Mouse (Mus musculus) layer of hippocampus, adult 2 months (tissue): ENCODE results near the gene Rhcg. TPM values are rescaled to one million over a fixed set of nuclear protein-coding genes. Genes with fewer than 3 reads are reported as not detected.

ENCODE experiments used
- DNase-seq, 2 experiments: peaks; one replicate each; pipeline ENCODE4 v3.0.0; 2022; ENCODE audit warnings: low spot score in 2 of 2
- H3K27ac ChIP-seq: fragments of 200-600 bp; 2 replicates; pipeline ENCODE4 v1.8.1; 2022
- H3K4me3 ChIP-seq: fragments of 200-600 bp; 2 replicates; pipeline ENCODE4 v1.8.1; 2022; ENCODE audit warnings: mild to moderate bottlenecking
- CTCF ChIP-seq: fragments of 200-600 bp; conservative IDR thresholded peaks from 2 replicates; pipeline ENCODE4 v1.8.1; 2022; ENCODE audit warnings: antibody characterized with exemption, mild to moderate bottlenecking, moderate library complexity
- long read RNA-seq, 2 experiments: library from polyadenylated mRNA; stranded (forward); transcript quantifications; one replicate each; pipeline ENCODE4 v2.0.0; 2021; ENCODE audit warnings: borderline mapping rate in 2 of 2
- total RNA-seq, 2 experiments: library from RNA; stranded (reverse); gene quantifications; 2 replicates each; pipeline ENCODE4 v1.2.3; 2021

The Rhcg gene
- total RNA-seq = 1 to 10 TPM; 1.1 to 1.2 TPM
- long read RNA-seq, experiment 1, partial matches to known transcripts = 0 of 2 reads
- long read RNA-seq, experiment 1, other reads (novel, unspliced or antisense) = 2 of 2 reads
- long read RNA-seq, experiment 2, partial matches to known transcripts = 0 of 1 reads
- long read RNA-seq, experiment 2, other reads (novel, unspliced or antisense) = 0 of 1 reads

DNA sequence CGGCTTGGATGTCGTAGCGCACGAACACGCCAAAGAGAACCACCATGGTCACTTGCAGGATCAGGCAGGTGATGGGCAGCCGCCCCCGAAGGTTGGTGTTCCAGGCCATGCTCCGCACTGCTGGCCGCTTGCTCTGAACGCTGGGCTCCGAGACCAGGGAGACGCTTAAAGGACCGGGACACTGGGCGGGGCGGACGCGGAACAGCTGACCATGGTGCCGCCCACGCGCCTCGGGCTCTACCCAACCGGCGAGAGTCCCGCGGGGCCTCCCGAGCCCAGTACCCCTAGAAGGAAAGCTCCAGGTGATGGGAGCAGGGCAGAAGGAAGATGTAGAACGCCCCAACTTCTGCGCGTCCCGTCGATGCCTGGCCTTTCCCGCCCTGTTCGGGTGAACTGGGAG is at the start of gene Rhcg:
Gene Rhcg, minus strand, starts transcription at position 240 of the 400 bp plus-strand sequence.
- no peak within 1 kb of the TSS for H3K27ac ChIP-seq
- no peak for TF ChIP-seq CTCF
- DNase-seq = no peak
- peak within 1 kb of the TSS; percentile 19; the same call in 1 of the 2 replicates for H3K4me3 ChIP-seq

- Histone ChIP-seq H3K27ac (no peak overlapping the region), H3K4me3 (no peak overlapping the region)
- DNase-seq = no peak
- peak; percentile 35 for TF ChIP-seq CTCF
Measured at GRCm38 (mm10) chr7:79666690-79667089, 49.2 kb upstream of the Rhcg start.

GRCm38 (mm10) chr7:79661253-79661890 is 43.9 kb upstream of the Rhcg start:
- H3K27ac ChIP-seq = no peak overlapping the region
- no peak for DNase-seq
- TF ChIP-seq CTCF = no peak
- no peak overlapping the region for H3K4me3 ChIP-seq

DNA sequence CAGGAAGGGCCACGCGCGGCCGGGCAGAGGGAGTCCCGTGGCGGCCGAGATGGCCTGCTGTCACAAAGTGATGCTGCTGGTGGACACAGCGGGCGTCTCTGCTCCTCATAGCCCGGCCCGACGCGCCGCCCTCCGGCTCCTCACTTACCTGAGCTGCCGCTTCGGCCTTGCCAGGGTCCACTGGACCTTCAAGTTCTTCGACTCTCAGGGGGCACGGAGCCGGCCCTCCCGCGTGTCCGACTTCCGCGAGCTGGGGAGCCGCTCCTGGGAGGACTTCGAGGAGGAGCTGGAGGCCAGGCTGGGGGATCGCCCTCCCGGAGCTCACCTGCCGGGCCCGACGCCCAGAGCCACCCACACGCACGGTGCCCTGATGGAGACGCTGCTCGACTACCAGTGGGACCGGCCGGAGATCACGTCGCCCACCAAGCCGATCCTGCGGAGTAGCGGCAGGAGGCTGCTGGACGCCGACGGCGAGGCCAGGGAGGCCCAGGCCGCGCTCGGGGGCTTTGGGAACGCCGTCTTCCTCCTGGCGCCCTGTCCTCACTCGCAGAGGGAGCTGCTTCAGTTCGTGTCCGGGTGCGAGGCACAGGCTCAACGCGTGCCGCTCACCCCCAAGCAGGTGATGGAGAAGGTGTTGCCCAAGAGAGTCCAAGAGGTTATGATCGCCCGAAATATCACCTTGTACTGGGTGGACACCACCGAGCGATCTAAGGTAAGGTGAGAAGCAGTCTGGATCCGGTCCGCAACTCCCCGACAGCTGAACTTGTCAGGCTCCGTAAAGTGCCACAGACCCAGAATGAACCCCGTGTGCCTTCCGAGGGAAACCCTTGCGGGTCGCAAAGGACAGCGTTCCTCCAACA is 43.1 kb upstream of the Rhcg start:
- no peak for DNase-seq
- no peak for TF ChIP-seq CTCF
- Histone ChIP-seq H3K4me3 (peak overlapping the region; percentile 71), H3K27ac (no peak overlapping the region)

- H3K27ac ChIP-seq = no peak within 1 kb of the TSS
- peak; percentile 90 to 96 for DNase-seq
- H3K4me3 ChIP-seq = peak within 1 kb of the TSS; percentile 71
- TF ChIP-seq CTCF = no peak
Measured at GRCm38 (mm10) chr7:79659578-79660290, 42.3 kb upstream of the Rhcg start, which contains the start of gene Ticrr. Gene Ticrr, plus strand, starts transcription at chr7:79660196.

- TF ChIP-seq CTCF = no peak
- H3K4me3 ChIP-seq = no peak overlapping the region
- no peak overlapping the region for H3K27ac ChIP-seq
- no peak for DNase-seq
Measured at GRCm38 (mm10) chr7:79654586-79654985, 37.1 kb upstream of the Rhcg start.

DNA sequence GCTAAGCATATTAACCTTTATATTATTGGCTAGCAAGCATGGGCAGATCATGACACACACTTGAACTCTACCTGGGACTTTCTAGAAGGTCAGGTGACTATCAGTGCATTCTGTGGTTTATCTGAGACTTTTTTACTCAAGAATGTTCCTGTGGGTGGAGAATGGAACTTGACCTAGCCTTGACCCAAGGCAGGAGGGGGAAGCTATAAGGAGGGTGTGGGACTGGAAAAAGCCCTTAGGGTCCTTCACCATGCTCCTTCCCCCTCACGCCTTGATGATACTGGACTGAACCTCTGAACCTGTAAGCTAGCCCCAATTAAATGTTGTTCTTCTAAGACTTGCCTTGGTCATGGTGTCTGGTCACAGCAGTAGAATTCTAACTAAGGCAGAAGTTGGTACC is 36.7 kb upstream of the Rhcg start:
- TF ChIP-seq CTCF = no peak
- DNase-seq = no peak
- Histone ChIP-seq H3K4me3 (no peak overlapping the region), H3K27ac (no peak overlapping the region)

DNA sequence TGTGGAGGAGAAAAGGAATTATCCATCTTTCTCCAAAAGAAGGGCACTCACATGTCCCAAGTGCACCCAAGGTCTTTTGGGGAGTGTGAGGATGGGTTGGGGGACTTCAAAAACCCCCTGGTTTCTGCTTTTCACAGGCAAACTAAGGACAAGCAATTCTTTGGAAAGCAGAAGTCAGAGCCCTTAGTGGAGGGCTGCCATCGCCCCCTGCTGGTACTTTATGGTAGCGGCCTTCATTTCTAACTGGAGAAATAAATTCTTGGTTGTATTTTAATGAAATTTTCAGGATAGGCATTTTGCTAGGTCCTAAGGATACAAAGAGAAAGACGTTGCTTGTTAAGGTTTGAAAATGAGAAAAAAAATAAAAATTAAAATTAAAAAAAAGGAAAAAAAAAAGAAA is 31.5 kb upstream of the Rhcg start:
- peak; percentile 97 for TF ChIP-seq CTCF
- Histone ChIP-seq H3K27ac (no peak overlapping the region), H3K4me3 (no peak overlapping the region)
- DNase-seq = peak; percentile 24 to 77

DNA sequence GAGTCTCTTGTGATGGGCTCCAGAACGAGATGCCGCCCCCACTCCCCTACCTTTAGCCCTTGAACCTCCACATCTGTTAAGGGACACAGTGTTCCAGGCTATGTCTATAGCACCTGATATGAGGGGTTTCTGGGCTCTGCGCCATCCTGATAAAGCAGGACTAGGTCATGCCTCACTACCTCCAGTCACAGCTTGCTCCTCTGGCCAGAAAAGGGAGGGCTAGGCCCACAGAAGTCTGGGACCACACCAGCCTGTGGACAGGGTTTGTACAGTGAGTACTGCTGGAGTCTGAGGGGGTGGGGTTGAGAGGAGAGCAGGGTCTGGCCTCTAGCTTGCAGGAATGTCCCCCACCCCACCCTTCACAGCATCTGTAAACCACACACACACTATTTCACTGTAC is 29.8 kb upstream of the Rhcg start:
- H3K27ac ChIP-seq = no peak overlapping the region
- DNase-seq = no peak
- no peak for TF ChIP-seq CTCF
- H3K4me3 ChIP-seq = no peak overlapping the region

DNA sequence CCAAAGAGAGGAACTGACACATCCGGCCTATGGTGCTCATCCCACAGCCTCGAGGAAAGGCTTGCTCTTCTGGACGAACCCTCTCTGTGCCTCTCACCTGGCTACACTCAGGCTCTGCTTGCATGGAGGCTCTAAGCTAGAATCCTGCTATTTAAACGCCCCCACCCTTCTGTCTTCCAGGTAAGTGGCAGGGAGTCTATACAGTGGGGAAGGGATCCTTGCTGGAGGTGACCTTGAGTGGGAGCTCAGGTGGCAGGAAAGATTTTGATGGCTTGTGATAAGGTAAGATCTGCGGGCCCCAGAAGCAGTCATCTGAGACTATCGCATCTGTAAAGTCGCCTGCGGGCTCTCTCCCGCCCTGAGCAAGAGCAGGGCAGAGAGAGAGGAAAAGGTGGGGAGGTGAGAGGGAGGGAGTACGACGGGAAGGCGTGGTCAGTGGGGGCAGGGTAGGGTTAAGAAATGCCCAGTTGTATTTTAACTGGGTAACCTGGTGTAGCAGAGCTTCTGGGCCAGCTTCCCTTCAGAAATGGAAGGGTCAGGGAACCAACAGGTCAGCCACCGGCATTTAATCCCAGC is 14.4 kb upstream of the Rhcg start:
- no peak for DNase-seq
- Histone ChIP-seq H3K4me3 (no peak overlapping the region), H3K27ac (no peak overlapping the region)
- no peak for TF ChIP-seq CTCF

DNA sequence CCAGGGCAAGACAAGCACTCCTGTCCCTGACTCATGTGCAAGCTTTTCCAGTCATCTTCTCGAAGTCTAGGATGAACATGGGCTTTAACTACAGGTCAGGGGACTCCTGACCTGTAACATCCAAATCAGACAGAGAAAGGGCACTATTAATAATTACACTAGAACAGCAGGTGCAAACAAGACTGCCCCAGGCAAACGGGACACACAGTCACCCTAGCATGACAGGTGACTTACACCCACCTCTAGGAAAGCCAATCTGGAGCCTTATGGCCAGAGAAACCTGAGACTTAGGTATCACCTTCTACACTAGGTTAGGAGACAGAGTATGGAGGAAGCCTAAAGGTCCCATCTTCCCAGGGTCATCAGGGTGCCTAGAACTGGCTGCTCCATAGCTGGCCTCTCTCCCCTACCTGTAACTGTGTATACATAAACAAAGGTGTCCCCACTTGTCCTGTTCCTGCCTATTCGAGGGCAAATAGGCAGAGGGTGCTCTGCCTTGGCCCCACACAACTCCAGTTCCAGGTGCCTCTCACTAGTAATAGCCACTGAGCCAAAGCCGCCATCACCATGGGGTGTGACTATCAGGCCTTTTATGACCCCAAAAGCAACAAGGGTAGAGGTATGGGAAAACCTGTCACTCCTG is 10.9 kb upstream of the Rhcg start:
- TF ChIP-seq CTCF = no peak
- DNase-seq = no peak
- H3K4me3 ChIP-seq = no peak overlapping the region
- H3K27ac ChIP-seq = no peak overlapping the region

DNA sequence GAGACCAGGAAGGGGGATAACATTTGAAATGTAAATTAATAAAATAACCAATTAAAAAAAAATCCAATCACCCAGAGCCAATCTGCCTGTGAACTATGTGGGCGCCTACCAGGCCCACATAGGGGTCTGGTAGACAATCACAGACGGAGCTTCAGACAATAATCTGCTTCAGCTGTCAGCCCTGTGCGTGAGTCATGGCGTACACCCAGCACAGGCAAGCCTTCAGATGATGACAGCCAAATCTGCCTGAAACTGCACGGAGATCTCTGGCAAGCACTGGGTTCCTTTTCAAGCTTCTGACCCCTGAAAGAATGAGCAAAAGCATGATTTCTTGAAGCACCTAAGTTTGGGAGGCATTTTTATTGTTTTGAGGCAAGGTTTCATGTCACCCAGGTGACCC is 8.7 kb upstream of the Rhcg start:
- no peak overlapping the region for H3K27ac ChIP-seq
- DNase-seq = peak in 1 of 2 experiments; percentile 28
- no peak for TF ChIP-seq CTCF
- no peak overlapping the region for H3K4me3 ChIP-seq
